ENCODE assay signal across 16 mouse cellular contexts in the genomic region with DNA sequence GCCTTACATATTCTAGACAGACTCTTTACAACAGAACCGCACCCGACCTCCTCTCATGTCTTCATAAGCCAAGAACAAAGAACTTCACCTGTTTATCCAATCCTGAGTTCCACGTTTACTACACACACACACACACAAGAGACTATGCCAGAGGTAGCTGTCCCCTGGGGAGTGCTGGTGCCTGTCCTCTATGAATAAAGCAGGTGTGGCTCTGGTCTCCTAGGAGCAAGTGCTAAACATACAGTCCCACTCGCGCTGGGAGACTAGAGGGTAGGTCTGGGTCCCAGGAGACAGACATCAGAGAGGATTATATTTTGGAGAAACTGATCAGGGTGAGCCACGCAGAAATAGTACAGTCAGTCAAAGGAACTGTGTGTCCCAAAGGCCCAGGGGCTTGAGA.
"Had no signal": no experiment of that assay in that cellular context is flagged by ENCODE, and none has a peak within 500 bp of the region (broad histone marks: within the 10 kb centered on the region; RNA-seq: fewer than 3 reads in every experiment).

No protein-coding gene starts in this region.

- H3K27ac ChIP-seq: neural tube, embryonic 13.5 days; neural tube, embryonic 15.5 days; stomach, embryonic 15.5 days; stomach, postnatal 0 days had no signal

- H3K4me1 ChIP-seq: neural tube, embryonic 15.5 days; stomach, embryonic 15.5 days had no signal

- DNase-seq: retina, postnatal 1 day; right cerebral cortex, adult 18-20 months; right cerebral cortex, postnatal 14 days; right cerebral cortex, postnatal 25 days; right cerebral cortex, postnatal 4 days; spleen, adult 18-20 months; thymus, adult 18-20 months; thymus, adult 2 months; thymus, postnatal 14 days; thymus, postnatal 25 days; thymus, postnatal 36 days; thymus, postnatal 4 days had no signal

- H3K4me2 ChIP-seq: neural tube, embryonic 13.5 days; neural tube, embryonic 15.5 days; stomach, embryonic 15.5 days had no signal

- H3K27me3 ChIP-seq: neural tube, embryonic 13.5 days; neural tube, embryonic 15.5 days; stomach, embryonic 15.5 days had no signal

- H3K9ac ChIP-seq: neural tube, embryonic 13.5 days; neural tube, embryonic 15.5 days; stomach, embryonic 15.5 days had no signal

- H3K9me3 ChIP-seq: neural tube, embryonic 13.5 days; neural tube, embryonic 15.5 days; stomach, embryonic 15.5 days had no signal

- H3K4me3 ChIP-seq: neural tube, embryonic 13.5 days; neural tube, embryonic 15.5 days; stomach, embryonic 15.5 days had no signal

- H3K36me3 ChIP-seq: neural tube, embryonic 13.5 days; neural tube, embryonic 15.5 days; stomach, embryonic 15.5 days had no signal
